Mouse (Mus musculus) midbrain, embryonic 13.5 days (tissue): ENCODE measurements around the gene Gm20503. TPM values are rescaled to one million over a fixed set of nuclear protein-coding genes. Genes with fewer than 3 reads are reported as not detected.

Experiments
- ATAC-seq: fragments of 200-750 bp; cut with Nextera tagmentation; 2 replicates; pipeline ENCODE4 v1.8.0; 2017; ENCODE audit warnings: mild to moderate bottlenecking, moderate TSS enrichment, moderate library complexity
- H3K27ac ChIP-seq: fragments of 300-500 bp; sonication (generic); 2 replicates; pipeline ENCODE4 v1.5.1; 2015; ENCODE audit warnings: inconsistent platforms, mild to moderate bottlenecking, moderate library complexity
- H3K27me3 ChIP-seq: fragments of 300-500 bp; sonication (generic); 2 replicates; pipeline ENCODE4 v1.6.1; 2015; ENCODE audit warnings: mild to moderate bottlenecking, inconsistent platforms
- H3K36me3 ChIP-seq: fragments of 300-500 bp; sonication (generic); 2 replicates; pipeline ENCODE4 v1.6.1; 2015; ENCODE audit warnings: mild to moderate bottlenecking, inconsistent platforms
- H3K4me1 ChIP-seq: fragments of 300-500 bp; sonication (generic); replicated peaks from 2 replicates; pipeline ENCODE4 v1.6.1; 2015; ENCODE audit warnings: inconsistent platforms
- H3K4me2 ChIP-seq: fragments of 300-500 bp; sonication (generic); replicated peaks from 2 replicates; pipeline ENCODE4 v1.6.1; 2015; ENCODE audit warnings: moderate library complexity, mild to moderate bottlenecking, inconsistent platforms
- H3K4me3 ChIP-seq: fragments of 300-500 bp; sonication (generic); replicated peaks from 2 replicates; pipeline ENCODE4 v1.5.1; 2015; ENCODE audit warnings: mild to moderate bottlenecking, inconsistent platforms
- H3K9ac ChIP-seq: fragments of 300-500 bp; sonication (generic); replicated peaks from 2 replicates; pipeline ENCODE4 v1.6.1; 2015; ENCODE audit warnings: mild to moderate bottlenecking, inconsistent platforms
- H3K9me3 ChIP-seq: fragments of 300-500 bp; sonication (generic); 2 replicates; pipeline ENCODE4 v1.6.1; 2016; ENCODE audit warnings: mild to moderate bottlenecking, inconsistent platforms
- WGBS: fragments of 180-500 bp; shearing (Covaris S2); methylation state at CpG from one replicate; pipeline ENCODE4 v1.1.7; 2015; 5-methylcytosine and 5-hydroxymethylcytosine counted together
- polyA plus RNA-seq: library from polyadenylated mRNA; unstranded; fragments of >200 nt; fragmentation: Nextera tagmentation; extraction: Ambion mirVana; gene quantifications from 2 replicates; pipeline ENCODE4 v1.2.1, GENCODE M21; 2015

Gm20503 gene
- polyA plus RNA-seq, 1 experiment from 2014 or later = 9.5 TPM

DNA sequence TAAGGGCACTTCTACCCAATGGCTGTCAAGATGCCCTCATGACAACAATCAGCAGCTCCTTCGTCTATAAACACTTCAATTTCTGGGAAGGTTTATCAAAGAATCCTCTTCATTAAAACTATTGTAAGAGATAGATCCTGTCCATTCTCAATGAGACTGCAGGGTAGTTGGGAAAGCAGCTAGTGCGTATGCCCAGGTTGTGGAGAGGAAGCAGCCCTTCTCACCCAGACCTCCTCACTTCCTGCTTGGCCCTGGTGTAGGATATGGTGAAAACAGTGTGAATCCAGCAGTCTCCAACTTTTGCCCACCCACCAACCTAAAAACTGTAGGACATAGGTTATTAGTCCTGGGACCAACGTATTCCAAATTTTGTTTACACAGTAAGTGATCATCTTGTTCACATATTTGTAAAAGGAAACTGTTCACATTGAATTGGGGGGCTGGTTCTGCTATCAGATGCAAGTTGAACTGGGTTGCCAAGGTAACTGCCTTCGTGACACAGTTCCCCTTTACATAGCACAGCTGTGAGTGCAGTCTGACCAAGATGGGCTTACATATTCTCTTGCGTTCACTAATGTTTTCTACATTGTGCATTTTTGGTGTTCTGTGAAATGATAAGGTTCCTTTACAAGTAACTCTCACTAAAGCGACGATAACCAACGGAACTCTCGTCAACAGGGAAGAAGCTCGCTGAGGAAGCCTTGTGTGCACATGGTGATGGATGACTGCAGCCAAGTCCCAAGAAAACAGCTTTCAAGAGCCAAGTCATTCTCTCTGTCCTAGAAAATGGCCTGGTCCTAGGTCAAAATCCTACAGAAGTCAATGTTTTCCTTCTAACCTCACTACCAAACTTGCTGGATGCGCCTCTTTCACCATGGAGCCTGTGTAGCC, 37.6 kb downstream of the Gm20503 start:
- Histone ChIP-seq H3K9ac (no peak overlapping the region), H3K4me2 (no peak overlapping the region), H3K4me3 (no peak overlapping the region), H3K27ac (no peak overlapping the region), H3K4me1 (peaks cover 8% of the 10 kb centered on the region; the same call in 1 of the 2 replicates), H3K9me3 (no peaks in the 10 kb centered on the region), H3K27me3 (no peaks in the 10 kb centered on the region), H3K36me3 (peaks cover 25% of the 10 kb centered on the region)
- ATAC-seq = no peak
- 90% methylated on average over 11 of the region's 11 CpGs for WGBS

DNA sequence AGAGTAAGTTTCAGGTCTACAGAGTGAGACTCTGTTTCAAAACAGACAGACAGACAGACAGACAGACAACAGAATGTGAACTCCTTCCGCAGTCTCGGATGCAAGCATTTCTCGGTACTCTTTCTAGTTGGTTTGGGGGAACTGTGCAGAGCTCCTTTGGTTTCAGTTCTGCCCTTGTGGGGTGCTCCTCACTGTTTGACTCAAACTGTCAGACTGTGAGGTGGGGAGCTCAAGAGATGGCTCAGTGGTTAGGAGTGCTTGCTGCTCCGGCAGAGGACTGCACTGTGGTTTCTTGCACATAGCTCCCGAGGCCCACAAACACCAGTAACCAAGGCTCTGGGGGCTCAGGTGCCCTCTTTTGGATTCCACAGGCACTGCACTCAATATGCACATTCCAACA, 40.1 kb downstream of the Gm20503 start:
- Histone ChIP-seq H3K27ac (no peak overlapping the region), H3K27me3 (no peaks in the 10 kb centered on the region), H3K4me1 (no peaks in the 10 kb centered on the region; the same call in 1 of the 2 replicates), H3K4me3 (no peak overlapping the region), H3K4me2 (no peak overlapping the region), H3K36me3 (peaks cover 25% of the 10 kb centered on the region), H3K9me3 (no peaks in the 10 kb centered on the region), H3K9ac (no peak overlapping the region)
- ATAC-seq = no peak
- WGBS = 93% methylated on average over 5 of the region's 5 CpGs

DNA sequence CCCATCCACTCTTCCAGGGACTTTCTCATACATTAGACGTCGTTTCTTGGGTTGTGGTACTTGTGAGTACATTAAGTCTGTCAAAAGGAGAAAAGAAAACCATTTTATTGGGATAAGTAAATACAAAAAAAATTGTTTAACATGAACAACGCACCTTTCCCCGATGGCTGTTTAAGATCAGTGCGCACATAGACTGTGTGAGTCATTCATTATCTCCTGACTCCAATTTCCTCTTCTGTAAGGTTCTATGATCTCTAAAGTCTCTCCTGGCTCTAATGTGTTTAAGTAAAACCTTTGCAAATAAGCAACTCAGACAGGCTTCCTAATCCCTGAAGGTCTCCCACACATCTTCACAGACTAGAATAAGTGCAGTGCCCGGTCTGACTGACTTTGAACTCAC, 40.9 kb downstream of the Gm20503 start:
- H3K27me3 ChIP-seq = no peaks in the 10 kb centered on the region
- no peak for ATAC-seq
- no peaks in the 10 kb centered on the region; the same call in 1 of the 2 replicates for H3K4me1 ChIP-seq
- H3K9me3 ChIP-seq = no peaks in the 10 kb centered on the region
- H3K9ac ChIP-seq = no peak overlapping the region
- H3K36me3 ChIP-seq = peaks cover 25% of the 10 kb centered on the region
- no peak overlapping the region for H3K4me3 ChIP-seq
- H3K27ac ChIP-seq = no peak overlapping the region
- 87% methylated on average over 6 of the region's 6 CpGs for WGBS
- no peak overlapping the region for H3K4me2 ChIP-seq

DNA sequence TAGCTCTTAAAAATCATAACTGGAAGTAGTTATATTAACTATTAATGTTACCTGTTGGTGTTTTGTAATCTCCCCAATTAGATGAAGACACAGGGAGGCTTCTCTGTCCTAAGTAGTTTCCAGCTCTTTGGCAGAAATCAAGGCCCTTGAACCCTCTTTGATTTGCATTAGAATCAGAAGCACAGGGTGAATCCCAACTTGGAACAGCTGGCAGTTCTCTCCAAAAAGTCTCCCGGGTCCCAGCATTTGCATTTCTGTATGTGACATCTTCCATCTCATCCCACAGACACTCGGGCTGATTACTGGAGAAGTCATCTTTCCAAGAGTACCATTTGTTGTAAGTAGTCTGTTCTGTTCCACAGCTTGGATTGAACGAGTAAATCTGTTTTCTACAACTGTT, 44.2 kb downstream of the Gm20503 start:
- 32% methylated on average over 3 of the region's 3 CpGs for WGBS
- no peaks in the 10 kb centered on the region; the same call in 1 of the 2 replicates for H3K4me1 ChIP-seq
- no peak overlapping the region for H3K4me3 ChIP-seq
- H3K36me3 ChIP-seq = peaks cover 7% of the 10 kb centered on the region
- no peaks in the 10 kb centered on the region for H3K27me3 ChIP-seq
- H3K27ac ChIP-seq = no peak overlapping the region
- H3K9me3 ChIP-seq = no peaks in the 10 kb centered on the region
- no peak overlapping the region for H3K4me2 ChIP-seq
- ATAC-seq = no peak
- no peak overlapping the region for H3K9ac ChIP-seq

DNA sequence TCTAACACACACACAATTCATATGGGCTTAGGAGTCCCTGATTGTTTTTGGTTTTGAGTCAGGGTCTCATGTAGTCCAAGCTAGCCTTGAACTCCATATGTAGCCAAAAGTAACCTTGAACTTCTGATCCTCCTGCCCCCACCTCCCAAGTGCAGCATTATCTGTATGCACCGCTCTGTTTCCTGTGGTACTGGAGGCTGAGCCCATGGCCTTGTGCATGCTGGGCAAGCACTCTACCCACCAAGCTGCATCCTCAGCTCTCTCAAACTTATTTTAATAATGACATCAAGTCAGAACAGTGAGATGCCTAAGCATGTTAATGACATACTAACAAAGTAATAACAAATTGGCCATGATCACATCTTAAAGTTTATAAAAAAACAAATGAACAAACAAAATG, 48.1 kb downstream of the Gm20503 start:
- ATAC-seq = no peak
- Histone ChIP-seq H3K4me1 (no peaks in the 10 kb centered on the region; the same call in 1 of the 2 replicates), H3K36me3 (no peaks in the 10 kb centered on the region), H3K27me3 (no peaks in the 10 kb centered on the region), H3K9ac (no peak overlapping the region), H3K4me2 (no peak overlapping the region), H3K4me3 (no peak overlapping the region), H3K9me3 (no peaks in the 10 kb centered on the region), H3K27ac (no peak overlapping the region)
- WGBS = 94% methylated on average over 1 of the region's 1 CpGs

DNA sequence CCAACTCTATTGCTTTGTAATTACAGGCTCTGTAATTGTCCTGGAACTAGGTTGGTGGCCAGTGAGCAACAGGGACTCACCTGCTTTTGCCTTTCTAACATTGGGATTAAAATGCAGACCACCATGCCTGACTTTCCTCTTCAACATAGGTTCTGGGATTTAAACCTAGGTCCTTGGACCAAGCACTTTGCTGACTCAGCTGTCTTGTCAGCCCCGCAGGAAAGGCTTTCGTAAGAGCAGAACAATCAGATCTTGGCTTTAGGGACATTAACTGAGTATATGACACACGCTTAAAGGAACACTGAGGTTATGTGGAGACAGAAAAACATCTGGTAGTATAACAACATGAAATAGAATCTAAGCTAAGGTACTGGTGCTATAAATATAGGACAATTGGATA, 54.9 kb downstream of the Gm20503 start:
- ATAC-seq = no peak
- Histone ChIP-seq H3K4me1 (no peaks in the 10 kb centered on the region), H3K27me3 (no peaks in the 10 kb centered on the region), H3K4me3 (no peak overlapping the region), H3K4me2 (no peak overlapping the region), H3K36me3 (no peaks in the 10 kb centered on the region), H3K9ac (no peak overlapping the region), H3K27ac (no peak overlapping the region), H3K9me3 (no peaks in the 10 kb centered on the region)
- WGBS = 90% methylated on average over 3 of the region's 3 CpGs

DNA sequence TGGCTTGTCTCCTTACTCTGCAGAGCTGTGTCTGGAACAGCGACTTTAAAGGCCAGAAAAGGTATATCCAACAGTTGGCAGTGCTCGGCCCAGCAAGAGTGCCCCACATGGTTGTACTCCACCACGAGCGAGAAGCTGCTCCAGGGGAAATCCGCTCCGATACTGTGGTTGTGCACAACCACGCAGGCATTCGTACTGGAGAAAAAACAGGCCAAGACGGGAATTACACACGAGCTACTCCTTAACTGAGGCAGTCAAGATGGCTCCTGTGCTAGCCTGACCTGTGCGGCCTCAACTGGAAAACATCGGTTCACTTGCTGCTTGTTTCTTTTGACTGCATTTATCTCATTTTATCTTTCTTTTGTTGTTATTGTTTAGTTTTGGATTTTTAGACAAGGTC, 59.5 kb downstream of the Gm20503 start:
- Histone ChIP-seq H3K4me3 (no peak overlapping the region), H3K4me1 (no peaks in the 10 kb centered on the region), H3K4me2 (no peak overlapping the region), H3K27ac (no peak overlapping the region), H3K27me3 (no peaks in the 10 kb centered on the region), H3K9me3 (no peaks in the 10 kb centered on the region), H3K36me3 (no peaks in the 10 kb centered on the region), H3K9ac (no peak overlapping the region)
- WGBS = 72% methylated on average over 12 of the region's 12 CpGs
- no peak for ATAC-seq

DNA sequence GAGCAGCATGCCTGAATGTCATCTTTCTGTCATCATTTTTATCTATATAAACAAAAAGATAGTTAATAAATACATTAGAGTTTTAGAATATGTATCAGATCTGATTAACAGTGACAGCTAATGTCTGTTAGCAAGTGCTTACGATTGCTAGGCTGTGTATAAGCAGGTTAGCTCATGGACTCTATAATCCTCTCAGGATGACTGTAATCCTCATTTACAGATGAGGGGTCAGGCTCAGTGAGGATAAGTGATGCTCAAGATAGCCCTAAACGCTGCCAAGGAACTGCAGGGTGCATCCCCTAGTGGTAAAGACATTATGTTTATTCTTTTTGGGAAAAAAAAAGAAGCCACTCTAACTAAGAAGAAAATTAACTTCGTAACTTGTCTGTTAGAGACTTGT, 66.3 kb downstream of the Gm20503 start:
- H3K9ac ChIP-seq = no peak overlapping the region
- no peak overlapping the region for H3K4me2 ChIP-seq
- WGBS = 35% methylated on average over 3 of the region's 3 CpGs
- H3K4me3 ChIP-seq = no peak overlapping the region
- no peaks in the 10 kb centered on the region for H3K36me3 ChIP-seq
- no peak for ATAC-seq
- no peak overlapping the region for H3K27ac ChIP-seq
- no peaks in the 10 kb centered on the region for H3K4me1 ChIP-seq
- no peaks in the 10 kb centered on the region for H3K27me3 ChIP-seq
- no peaks in the 10 kb centered on the region for H3K9me3 ChIP-seq

DNA sequence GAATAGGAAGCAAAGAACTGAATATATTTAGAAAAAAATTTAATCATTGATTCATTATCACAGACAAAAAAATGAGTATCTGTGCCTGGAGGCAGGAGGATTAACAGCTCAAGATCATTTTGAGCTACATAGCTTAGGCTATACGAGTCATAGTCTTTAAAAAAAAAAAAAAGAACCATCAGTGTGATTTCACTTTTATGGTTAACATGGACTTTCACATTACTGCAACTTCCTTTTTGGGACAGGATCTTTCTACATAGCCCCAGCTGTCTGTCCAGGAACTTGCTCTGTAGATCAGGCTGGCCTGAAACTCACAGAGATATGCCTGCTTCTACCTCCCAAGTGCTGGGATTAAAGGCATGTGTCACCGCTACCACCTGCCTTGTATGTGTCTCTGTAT, 80.4 kb downstream of the Gm20503 start:
- no peak for ATAC-seq
- no peak overlapping the region for H3K4me2 ChIP-seq
- H3K4me1 ChIP-seq = no peaks in the 10 kb centered on the region
- WGBS = 78% methylated on average over 2 of the region's 2 CpGs
- H3K9ac ChIP-seq = no peak overlapping the region
- no peaks in the 10 kb centered on the region for H3K9me3 ChIP-seq
- no peaks in the 10 kb centered on the region for H3K27me3 ChIP-seq
- H3K27ac ChIP-seq = no peak overlapping the region
- H3K36me3 ChIP-seq = no peaks in the 10 kb centered on the region
- no peak overlapping the region for H3K4me3 ChIP-seq

DNA sequence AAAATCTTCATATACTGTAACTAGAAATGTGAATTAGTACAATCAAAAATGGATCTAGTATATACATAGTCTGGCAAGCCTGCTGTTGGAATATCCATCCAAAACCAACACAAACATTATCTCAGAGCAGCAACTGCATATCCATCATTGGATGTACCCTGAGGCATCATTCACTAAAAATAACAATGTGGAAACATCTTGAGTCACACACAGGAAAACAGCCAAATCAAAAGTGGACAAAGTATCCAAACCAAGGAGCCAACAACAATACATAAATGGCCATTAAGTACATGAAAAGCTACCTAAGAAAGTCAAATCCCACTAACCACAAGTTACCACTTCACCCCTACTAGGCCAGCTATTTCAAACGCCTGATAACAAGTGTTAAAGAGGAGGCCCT, 86.4 kb downstream of the Gm20503 start:
- no peaks in the 10 kb centered on the region for H3K4me1 ChIP-seq
- no peak overlapping the region for H3K9ac ChIP-seq
- WGBS = 66% methylated on average over 1 of the region's 1 CpGs
- H3K27ac ChIP-seq = no peak overlapping the region
- no peak for ATAC-seq
- H3K36me3 ChIP-seq = no peaks in the 10 kb centered on the region
- no peaks in the 10 kb centered on the region for H3K9me3 ChIP-seq
- H3K4me3 ChIP-seq = no peak overlapping the region
- no peak overlapping the region for H3K4me2 ChIP-seq
- no peaks in the 10 kb centered on the region for H3K27me3 ChIP-seq
